Mouse (Mus musculus) adipose tissue, adult 10 weeks (tissue): ENCODE data around the gene Olfr43. TPM values are rescaled to one million over a fixed set of nuclear protein-coding genes. Genes with fewer than 3 reads are reported as not detected.

ENCODE experiments used
- polyA plus RNA-seq: library from polyadenylated mRNA; stranded (reverse); fragments of 350-450 nt; fragmentation: Illumina TruSeq; extraction: RNeasy Lipid Tissue Mini Kit (QIAGEN cat#74804); gene quantifications from one replicate; pipeline ENCODE4 v1.2.3, GENCODE M21; 2014; ENCODE audit warnings: low read depth, low replicate concordance

The Olfr43 gene
- not detected for polyA plus RNA-seq

DNA sequence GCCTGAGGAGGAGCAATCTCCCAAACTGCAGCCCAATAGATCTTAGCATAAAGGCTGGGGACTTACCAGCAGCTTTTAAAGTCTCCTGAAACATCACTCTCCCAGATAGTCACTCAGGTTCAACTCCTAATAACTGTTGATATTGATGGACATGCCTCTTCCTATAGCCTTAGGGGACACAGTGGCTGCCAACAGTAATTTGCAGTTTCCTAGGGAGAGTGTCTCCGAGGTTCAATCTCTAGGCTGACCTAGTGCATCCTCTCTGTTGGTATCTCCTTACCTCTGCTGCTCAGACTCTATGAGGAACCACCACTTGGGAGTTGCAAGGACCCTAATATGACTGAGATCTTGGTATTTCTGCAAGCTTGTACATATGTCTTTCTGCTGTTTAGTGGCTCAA is at the start of gene Olfr43:
Gene Olfr43, minus strand, starts transcription at position 101 of the 400 bp plus-strand sequence.

DNA sequence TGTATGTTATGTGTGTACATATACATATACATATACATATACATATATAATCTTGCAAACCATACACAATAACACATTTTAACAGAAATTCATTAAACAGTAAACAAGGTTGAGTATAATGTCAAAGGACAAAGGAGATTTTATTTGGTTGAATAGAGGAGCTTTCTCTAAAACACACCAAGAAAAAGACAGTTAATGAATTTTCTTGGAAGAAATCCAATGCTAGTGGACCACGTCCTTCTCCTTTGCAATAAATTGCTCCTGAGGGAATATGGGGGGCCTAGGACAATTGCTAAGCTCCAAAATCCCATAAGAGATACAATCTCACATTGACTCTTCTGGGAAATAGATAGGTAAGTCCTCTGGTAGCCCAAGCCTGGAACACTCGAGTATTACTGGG is 48.3 kb upstream of the Olfr43 start, which contains the start of gene Olfr406:
Gene Olfr406, plus strand, starts transcription at position 301 of the 400 bp plus-strand sequence.

DNA sequence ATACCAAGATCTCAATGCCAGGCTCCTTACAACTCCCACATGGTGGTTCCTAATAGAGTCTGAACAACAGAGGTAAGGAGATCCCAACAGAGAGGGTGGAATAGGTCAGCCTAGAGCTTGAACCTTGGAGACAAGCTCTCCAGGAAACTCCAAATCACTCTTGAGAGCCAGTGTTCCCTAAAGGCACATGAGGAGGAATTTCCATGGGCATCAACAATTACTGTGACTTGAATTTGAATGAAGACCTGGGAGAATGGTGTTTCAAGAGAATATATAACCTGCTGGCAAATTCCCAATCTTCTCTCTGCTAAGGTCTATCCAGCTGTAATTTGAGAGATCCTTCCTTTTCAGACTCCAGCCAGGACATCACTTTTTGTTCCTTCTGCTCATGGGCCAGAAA is 25.2 kb downstream of the Olfr43 start, which contains the start of gene Olfr403:
Gene Olfr403, plus strand, starts transcription at position 301 of the 400 bp plus-strand sequence.

Other genes starting within 250 kb of the Olfr43 start
- gene Olfr398, start 221.0 kb downstream of the Olfr43 start, polyA plus RNA-seq: not detected
- gene Olfr139, start 154.8 kb downstream of the Olfr43 start, polyA plus RNA-seq: not detected
- gene Olfr399, start 154.8 kb downstream of the Olfr43 start, polyA plus RNA-seq: not detected
- gene Zfp616, start 141.4 kb downstream of the Olfr43 start, polyA plus RNA-seq: not detected
- not detected for gene Olfr401, start 97.7 kb downstream of the Olfr43 start, polyA plus RNA-seq
- gene Olfr402, start 57.9 kb downstream of the Olfr43 start, polyA plus RNA-seq: not detected
- gene Olfr403, start 25.1 kb downstream of the Olfr43 start, polyA plus RNA-seq: not detected
- not detected for gene Olfr406, start 48.4 kb upstream of the Olfr43 start, polyA plus RNA-seq
- not detected for gene Olfr59, start 72.4 kb upstream of the Olfr43 start, polyA plus RNA-seq
- gene Olfr410, start 126.7 kb upstream of the Olfr43 start, polyA plus RNA-seq: not detected
- not detected for gene Olfr411, start 141.3 kb upstream of the Olfr43 start, polyA plus RNA-seq
- not detected for gene Olfr412, start 150.7 kb upstream of the Olfr43 start, polyA plus RNA-seq